Mouse (Mus musculus): Measurements from ENCODE around the gene Rxrb. TPM values are rescaled to one million over a fixed set of nuclear protein-coding genes. Genes with fewer than 3 reads are reported as not detected.

The Rxrb gene
- polyA plus RNA-seq, 1 experiment from 2014 or later: 28.5 TPM

- Histone ChIP-seq H3K9me3 (no peaks in the 10 kb centered on the region), H3K4me2 (no peak overlapping the region), H3K27me3 (replicated peaks) (peaks cover 45% of the 10 kb centered on the region), H3K9ac (no peak overlapping the region), H3K4me3 (no peak overlapping the region), H3K36me3 (no peaks in the 10 kb centered on the region), H3K4me1 (0 out of 2 replicates have a peak, but pooled peaks cover 5% of the 10 kb centered on the region), H3K27ac (replicated peaks) (no peak overlapping the region)
- no peak for ATAC-seq (ENCODE audit: extremely low read depth, insufficient number of reproducible peaks, low FRiP score, low TSS enrichment)
- 37% methylated on average over 7 of the region's 7 CpGs for WGBS
Observed at GRCm38 (mm10) chr17:34075271-34075670, 43.7 kb downstream of the Rxrb start.

DNA sequence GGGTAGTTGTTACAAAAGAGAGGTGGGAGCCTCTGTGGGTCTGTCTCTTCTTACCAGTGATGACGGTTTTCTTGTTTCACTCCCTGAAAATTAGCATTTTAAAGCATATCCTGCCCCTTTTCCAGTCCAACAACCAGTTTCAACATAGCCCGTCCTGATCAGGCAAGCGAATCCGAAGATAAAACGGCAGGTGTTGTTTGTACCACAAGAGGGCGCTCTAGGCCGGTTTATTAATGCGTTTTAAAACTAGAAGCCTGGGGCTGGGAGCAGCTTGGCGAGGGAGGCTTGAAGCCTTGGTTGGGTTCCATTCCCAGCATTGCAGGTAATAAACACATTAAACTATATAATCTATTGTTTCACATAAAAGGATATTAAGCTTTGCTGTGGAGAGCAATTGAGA lies 45.9 kb downstream of the Rxrb start:
- H3K9ac ChIP-seq: no peak overlapping the region
- 0% methylated on average over 9 of the region's 9 CpGs for WGBS
- H3K9me3 ChIP-seq: no peaks in the 10 kb centered on the region
- no peak overlapping the region for H3K4me2 ChIP-seq
- no peak overlapping the region for H3K4me3 ChIP-seq
- ATAC-seq (ENCODE audit: extremely low read depth, insufficient number of reproducible peaks, low FRiP score, low TSS enrichment): no peak
- no peak overlapping the region for H3K27ac ChIP-seq (replicated peaks)
- H3K4me1 ChIP-seq: 0 out of 2 replicates have a peak, but pooled peaks cover 5% of the 10 kb centered on the region
- peaks cover 54% of the 10 kb centered on the region for H3K27me3 ChIP-seq (replicated peaks)
- H3K36me3 ChIP-seq: no peaks in the 10 kb centered on the region

- Histone ChIP-seq H3K4me1 (0 out of 2 replicates have a peak, but pooled peaks cover 5% of the 10 kb centered on the region), H3K9ac (no peak overlapping the region), H3K27me3 (replicated peaks) (peaks cover 58% of the 10 kb centered on the region), H3K9me3 (no peaks in the 10 kb centered on the region), H3K4me2 (no peak overlapping the region), H3K4me3 (no peak overlapping the region), H3K27ac (replicated peaks) (no peak overlapping the region), H3K36me3 (no peaks in the 10 kb centered on the region)
- WGBS: 65% methylated on average over 4 of the region's 4 CpGs
- no peak for ATAC-seq (ENCODE audit: extremely low read depth, insufficient number of reproducible peaks, low FRiP score, low TSS enrichment)
Observed at GRCm38 (mm10) chr17:34078148-34078547, 46.5 kb downstream of the Rxrb start.

GRCm38 (mm10) chr17:34079002-34079401 lies 47.4 kb downstream of the Rxrb start:
- no peaks in the 10 kb centered on the region for H3K9me3 ChIP-seq
- ATAC-seq (ENCODE audit: extremely low read depth, insufficient number of reproducible peaks, low FRiP score, low TSS enrichment): no peak
- WGBS: 78% methylated on average over 11 of the region's 11 CpGs
- H3K27ac ChIP-seq (replicated peaks): no peak overlapping the region
- H3K4me3 ChIP-seq: no peak overlapping the region
- H3K36me3 ChIP-seq: no peaks in the 10 kb centered on the region
- H3K4me1 ChIP-seq: 0 out of 2 replicates have a peak, but pooled peaks cover 5% of the 10 kb centered on the region
- H3K9ac ChIP-seq: no peak overlapping the region
- peaks cover 58% of the 10 kb centered on the region for H3K27me3 ChIP-seq (replicated peaks)
- H3K4me2 ChIP-seq: no peak overlapping the region

DNA sequence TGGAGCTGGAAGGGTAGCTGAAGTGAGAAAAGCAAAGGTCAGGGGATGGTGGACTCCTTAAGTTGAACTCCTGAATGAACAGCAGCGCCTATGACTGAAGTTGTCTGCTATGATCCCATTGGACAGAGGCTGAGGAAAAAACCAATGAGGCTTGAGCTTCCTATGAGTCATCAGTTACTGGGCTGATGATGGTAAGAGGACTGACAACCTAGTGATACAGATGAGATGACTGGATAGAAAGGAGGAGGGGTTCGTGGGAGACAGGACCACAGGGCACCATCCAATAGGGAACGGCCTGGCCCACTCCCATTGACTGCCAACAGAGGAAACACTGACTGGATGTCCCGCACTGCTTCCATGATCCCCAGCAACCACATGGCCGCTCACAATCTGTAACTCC lies 48.0 kb downstream of the Rxrb start:
- Histone ChIP-seq H3K9ac (no peak overlapping the region), H3K27me3 (replicated peaks) (peaks cover 60% of the 10 kb centered on the region), H3K4me2 (no peak overlapping the region), H3K4me3 (no peak overlapping the region), H3K9me3 (no peaks in the 10 kb centered on the region), H3K36me3 (no peaks in the 10 kb centered on the region), H3K27ac (replicated peaks) (no peak overlapping the region), H3K4me1 (0 out of 2 replicates have a peak, but pooled peaks cover 5% of the 10 kb centered on the region)
- no peak for ATAC-seq (ENCODE audit: extremely low read depth, insufficient number of reproducible peaks, low FRiP score, low TSS enrichment)
- WGBS: 18% methylated on average over 5 of the region's 5 CpGs

- Histone ChIP-seq H3K4me2 (no peak overlapping the region), H3K4me1 (no peaks in the 10 kb centered on the region), H3K27me3 (replicated peaks) (peaks cover 58% of the 10 kb centered on the region), H3K36me3 (no peaks in the 10 kb centered on the region), H3K4me3 (no peak overlapping the region), H3K27ac (replicated peaks) (no peak overlapping the region), H3K9me3 (no peaks in the 10 kb centered on the region), H3K9ac (no peak overlapping the region)
- 12% methylated on average over 8 of the region's 8 CpGs for WGBS
- ATAC-seq (ENCODE audit: extremely low read depth, insufficient number of reproducible peaks, low FRiP score, low TSS enrichment): no peak
Observed at GRCm38 (mm10) chr17:34083104-34083503, 51.5 kb downstream of the Rxrb start.

GRCm38 (mm10) chr17:34087386-34087785 lies 55.8 kb downstream of the Rxrb start:
- no peaks in the 10 kb centered on the region for H3K36me3 ChIP-seq
- H3K27me3 ChIP-seq (replicated peaks): peaks cover 41% of the 10 kb centered on the region
- H3K4me2 ChIP-seq: no peak overlapping the region
- no peak for ATAC-seq (ENCODE audit: extremely low read depth, insufficient number of reproducible peaks, low FRiP score, low TSS enrichment)
- peaks cover 2% of the 10 kb centered on the region; the same call in 1 of the 2 replicates for H3K4me1 ChIP-seq
- H3K9ac ChIP-seq: no peak overlapping the region
- no peak overlapping the region for H3K4me3 ChIP-seq
- no peaks in the 10 kb centered on the region for H3K9me3 ChIP-seq
- 60% methylated on average over 2 of the region's 2 CpGs for WGBS
- H3K27ac ChIP-seq (replicated peaks): no peak overlapping the region

MicroRNAs within 50 kb of the gene (microRNA counts, 519-probe panel; counts per million panel counts)
- 209 counts per million, percentile 61 among the panel's probes with 10 or more counts for microRNA mmu-miR-219

Small RNA genes within 50 kb of the gene (microRNA-seq; reads per million reads assigned to microRNA genes)
- not detected for gene Mir219a-1
- not detected for gene Mir219c

Other genes with a start within 250 kb of the Rxrb start
- 17.0 and 17.8 TPM in 2 replicates for gene Angptl4, start 250.0 kb upstream of the Rxrb start, polyA plus RNA-seq (2015; fragmentation: Nextera tagmentation; extraction: Ambion mirVana)
- gene Kank3, start 221.3 kb upstream of the Rxrb start, polyA plus RNA-seq (2015; fragmentation: Nextera tagmentation; extraction: Ambion mirVana): 40.0 and 47.0 TPM in 2 replicates
- 570 and 648 TPM in 2 replicates for gene Rps28, start 207.2 kb upstream of the Rxrb start, polyA plus RNA-seq (2015; fragmentation: Nextera tagmentation; extraction: Ambion mirVana)
- 527 and 576 TPM in 2 replicates for gene Ndufa7, start 207.2 kb upstream of the Rxrb start, polyA plus RNA-seq (2015; fragmentation: Nextera tagmentation; extraction: Ambion mirVana)
- 48.1 and 50.0 TPM in 2 replicates for gene Cd320, start 188.7 kb upstream of the Rxrb start, polyA plus RNA-seq (2015; fragmentation: Nextera tagmentation; extraction: Ambion mirVana)
- not detected in 2 replicates for gene Gm7029, start 158.0 kb upstream of the Rxrb start, polyA plus RNA-seq (2015; fragmentation: Nextera tagmentation; extraction: Ambion mirVana)
- gene Kifc1, start 141.2 kb upstream of the Rxrb start, polyA plus RNA-seq (2015; fragmentation: Nextera tagmentation; extraction: Ambion mirVana): 5.3 and 5.4 TPM in 2 replicates
- gene Platr17, start 126.7 kb upstream of the Rxrb start, polyA plus RNA-seq (2015; fragmentation: Nextera tagmentation; extraction: Ambion mirVana): 0.19 TPM in 1 of 2 replicates, not detected in the other
- 31.7 and 35.3 TPM in 2 replicates for gene Daxx, start 122.4 kb upstream of the Rxrb start, polyA plus RNA-seq (2015; fragmentation: Nextera tagmentation; extraction: Ambion mirVana)
- gene Tapbp, start 115.9 kb upstream of the Rxrb start, polyA plus RNA-seq (2015; fragmentation: Nextera tagmentation; extraction: Ambion mirVana): 34.2 and 36.8 TPM in 2 replicates
- gene Zbtb22, start 115.9 kb upstream of the Rxrb start, polyA plus RNA-seq (2015; fragmentation: Nextera tagmentation; extraction: Ambion mirVana): 12.8 and 12.9 TPM in 2 replicates
- gene Rgl2, start 102.3 kb upstream of the Rxrb start, polyA plus RNA-seq (2015; fragmentation: Nextera tagmentation; extraction: Ambion mirVana): 32.6 and 37.6 TPM in 2 replicates
- 113 and 125 TPM in 2 replicates for gene Pfdn6, start 91.5 kb upstream of the Rxrb start, polyA plus RNA-seq (2015; fragmentation: Nextera tagmentation; extraction: Ambion mirVana)
- 20.5 and 20.6 TPM in 2 replicates for gene Wdr46, start 91.2 kb upstream of the Rxrb start, polyA plus RNA-seq (2015; fragmentation: Nextera tagmentation; extraction: Ambion mirVana)
- gene B3galt4, start 80.3 kb upstream of the Rxrb start, polyA plus RNA-seq (2015; fragmentation: Nextera tagmentation; extraction: Ambion mirVana): 4.5 and 7.0 TPM in 2 replicates
- 36.0 and 39.6 TPM in 2 replicates for gene Vps52, start 76.0 kb upstream of the Rxrb start, polyA plus RNA-seq (2015; fragmentation: Nextera tagmentation; extraction: Ambion mirVana)
- 923 and 1,093 TPM in 2 replicates for gene Rps18, start 75.8 kb upstream of the Rxrb start, polyA plus RNA-seq (2015; fragmentation: Nextera tagmentation; extraction: Ambion mirVana)
- 23.4 and 32.0 TPM in 2 replicates for gene H2-K1, start 31.5 kb upstream of the Rxrb start, polyA plus RNA-seq (2015; fragmentation: Nextera tagmentation; extraction: Ambion mirVana)
- gene Ring1, start 7.1 kb upstream of the Rxrb start, polyA plus RNA-seq (2015; fragmentation: Nextera tagmentation; extraction: Ambion mirVana): 10.4 and 14.9 TPM in 2 replicates
- gene H2-Ke6, start 3.8 kb upstream of the Rxrb start, polyA plus RNA-seq (2015; fragmentation: Nextera tagmentation; extraction: Ambion mirVana): 37.7 and 45.6 TPM in 2 replicates
- 128 and 130 TPM in 2 replicates for gene Slc39a7, start 130 bp upstream of the Rxrb start, polyA plus RNA-seq (2015; fragmentation: Nextera tagmentation; extraction: Ambion mirVana)
- gene Col11a2, start 7.6 kb downstream of the Rxrb start, polyA plus RNA-seq (2015; fragmentation: Nextera tagmentation; extraction: Ambion mirVana): 0.34 and 0.64 TPM in 2 replicates
- 0.23 TPM in 2 replicates for gene H2-Oa, start 60.5 kb downstream of the Rxrb start, polyA plus RNA-seq (2015; fragmentation: Nextera tagmentation; extraction: Ambion mirVana)
- gene H2-DMa, start 87.7 kb downstream of the Rxrb start, polyA plus RNA-seq (2015; fragmentation: Nextera tagmentation; extraction: Ambion mirVana): 6.0 TPM in 2 replicates
- 69.0 and 70.0 TPM in 2 replicates for gene Brd2, start 90.8 kb downstream of the Rxrb start, polyA plus RNA-seq (2015; fragmentation: Nextera tagmentation; extraction: Ambion mirVana)
- 0.15 and 0.20 TPM in 2 replicates for gene H2-DMb2, start 111.5 kb downstream of the Rxrb start, polyA plus RNA-seq (2015; fragmentation: Nextera tagmentation; extraction: Ambion mirVana)
- 0.24 and 0.27 TPM in 2 replicates for gene H2-DMb1, start 121.3 kb downstream of the Rxrb start, polyA plus RNA-seq (2015; fragmentation: Nextera tagmentation; extraction: Ambion mirVana)
- gene Tap1, start 155.7 kb downstream of the Rxrb start, polyA plus RNA-seq (2015; fragmentation: Nextera tagmentation; extraction: Ambion mirVana): 1.4 and 1.6 TPM in 2 replicates
- 1.7 and 2.1 TPM in 2 replicates for gene Psmb9, start 156.0 kb downstream of the Rxrb start, polyA plus RNA-seq (2015; fragmentation: Nextera tagmentation; extraction: Ambion mirVana)
- gene Psmb8, start 165.9 kb downstream of the Rxrb start, polyA plus RNA-seq (2015; fragmentation: Nextera tagmentation; extraction: Ambion mirVana): 3.2 and 4.3 TPM in 2 replicates
- gene Tap2, start 171.7 kb downstream of the Rxrb start, polyA plus RNA-seq (2015; fragmentation: Nextera tagmentation; extraction: Ambion mirVana): 1.8 and 2.1 TPM in 2 replicates
- not detected in 2 replicates for gene H2-Ob, start 207.1 kb downstream of the Rxrb start, polyA plus RNA-seq (2015; fragmentation: Nextera tagmentation; extraction: Ambion mirVana)
- gene H2-Ab1, start 225.9 kb downstream of the Rxrb start, polyA plus RNA-seq (2015; fragmentation: Nextera tagmentation; extraction: Ambion mirVana): 13.0 TPM in 2 replicates